In genomic region chr4:130174335-130175031, GRCm38 (mm10) we compare ENCODE assay signal across 8 mouse cellular contexts. TPM values are rescaled to one million over a fixed set of nuclear protein-coding genes. Genes with fewer than 3 reads are reported as not detected.
DNase-seq lines count a peak whose midpoint lies in the region; ATAC-seq and TF ChIP-seq lines count a peak whose summit lies in the region.

No protein-coding gene starts in this region.

- DNase-seq in CH12.LX (ENCODE audit: extremely low read depth), result no peak
- DNase-seq in adrenal gland, postnatal 14 days, result peak; percentile 87
- no peak for DNase-seq in liver, adult 2 months (ENCODE audit: extremely low read depth, low read depth, low spot score)
- peak; percentile 90 for DNase-seq in yolk sac, embryonic 10.5 days (ENCODE audit: low spot score)
- no peak for DNase-seq in cerebellum, postnatal 4 days (ENCODE audit: low spot score in 2 of 2)

- H3K4me3 ChIP-seq in CH12.LX (replicated peaks in 1 of 3; ENCODE audit: low read depth in 2 of 3, low read length in 2 of 3, poor library complexity in 1 of 3) (no peak overlapping the region), myocyte (peak overlapping the region; percentile 8)
- H3K4me3 ChIP-seq in forebrain, embryonic 15.5 days, result no peak overlapping the region
- no peak overlapping the region for H3K4me3 ChIP-seq in hindbrain, embryonic 13.5 days
- H3K4me3 ChIP-seq in liver, adult 2 months (ENCODE audit: insufficient read depth, low read depth, low read length), result peak overlapping the region; percentile 79

- no peak overlapping the region for H3K9ac ChIP-seq in CH12.LX (ENCODE audit: insufficient read depth, low read depth)
- no peak overlapping the region for H3K9ac ChIP-seq in forebrain, embryonic 15.5 days (replicated peaks)
- H3K9ac ChIP-seq in hindbrain, embryonic 13.5 days, result peak overlapping the region; percentile 20; the same call in 1 of the 2 replicates
- peak overlapping the region; percentile 75 for H3K9ac ChIP-seq in liver, adult 2 months (ENCODE audit: low read depth, low read length)

- H3K27me3 ChIP-seq in CH12.LX (replicated peaks) (peaks cover 88% of the 10 kb centered on the region), myocyte (ENCODE audit: control insufficient read depth, insufficient read depth, insufficient read length) (no peaks in the 10 kb centered on the region)
- H3K27me3 ChIP-seq in forebrain, embryonic 15.5 days, result peaks cover 15% of the 10 kb centered on the region
- peaks cover 44% of the 10 kb centered on the region for H3K27me3 ChIP-seq in hindbrain, embryonic 13.5 days
- H3K27me3 ChIP-seq in liver, adult 2 months (ENCODE audit: control insufficient read depth, insufficient read depth, low read length), result no peaks in the 10 kb centered on the region

- no peak overlapping the region for H3K27ac ChIP-seq in CH12.LX (ENCODE audit: insufficient read depth, low read depth)
- H3K27ac ChIP-seq in forebrain, embryonic 15.5 days (replicated peaks), result no peak overlapping the region
- no peak overlapping the region for H3K27ac ChIP-seq in hindbrain, embryonic 13.5 days
- H3K27ac ChIP-seq in liver, adult 2 months (replicated peaks; ENCODE audit: insufficient read depth, low read depth, low read length), result peak overlapping the region; percentile 69

- peaks cover 3 to 4% of the 10 kb centered on the region in 2 experiments; a peak in 2 of 4 replicates for H3K4me1 ChIP-seq in CH12.LX (ENCODE audit: control insufficient read depth in 1 of 2, insufficient read depth in 2 of 2)
- peaks cover 13% of the 10 kb centered on the region for H3K4me1 ChIP-seq in forebrain, embryonic 15.5 days
- H3K4me1 ChIP-seq in hindbrain, embryonic 13.5 days (replicated peaks), result peaks cover 19% of the 10 kb centered on the region
- H3K4me1 ChIP-seq in liver, adult 2 months (ENCODE audit: control insufficient read depth, insufficient read depth, low read length), result peaks cover 6% of the 10 kb centered on the region

- TF ChIP-seq CTCF in CH12.LX (conservative IDR thresholded peaks at IDR 0.05 in 1 of 2, IDR thresholded peaks at IDR 0.05 in 1 of 2; ENCODE audit: low read depth in 2 of 2, low read length in 2 of 2), result no peak
- no peak for TF ChIP-seq CTCF in liver, adult 2 months (IDR thresholded peaks at IDR 0.05; ENCODE audit: low read depth, low read length)

- in situ Hi-C loops in CH12.LX (cut with MboI; ENCODE audit: low pct_ligation_motif_present, low pct_unique_long_range_greater_than_20kb, low sequenced_read_pairs), result no loop called here

- no peaks in the 10 kb centered on the region for H3K79me2 ChIP-seq in CH12.LX (replicated peaks; ENCODE audit: control insufficient read depth, extremely low read depth, insufficient read depth, poor library complexity, severe bottlenecking)
- no peaks in the 10 kb centered on the region for H3K79me2 ChIP-seq in liver, adult 2 months (ENCODE audit: control insufficient read depth, insufficient read depth, low read length)
- no peaks in the 10 kb centered on the region for H3K79me2 ChIP-seq in myocyte (ENCODE audit: control insufficient read depth, insufficient read depth)

- no peak for TF ChIP-seq RAD21 in CH12.LX (IDR thresholded peaks at IDR 0.05; ENCODE audit: low read depth, low read length)

- no peak for TF ChIP-seq EP300 in CH12.LX (IDR thresholded peaks at IDR 0.05; ENCODE audit: low read length)

- peak overlapping the region; percentile 27 for H3K4me2 ChIP-seq in CH12.LX (ENCODE audit: insufficient read depth, low read depth, poor library complexity, severe bottlenecking)
- H3K4me2 ChIP-seq in forebrain, embryonic 15.5 days (replicated peaks), result 0 out of 2 replicates have a peak overlapping the region, but pooled peaks have one; percentile 13
- peak overlapping the region; percentile 42 for H3K4me2 ChIP-seq in hindbrain, embryonic 13.5 days
- peak overlapping the region; percentile 83 for H3K4me2 ChIP-seq in myocyte (ENCODE audit: low read depth)

- H3K36me3 ChIP-seq in CH12.LX (replicated peaks in 1 of 2; ENCODE audit: control insufficient read depth in 1 of 2, insufficient read depth in 1 of 2, low read length in 1 of 2) (no peaks in the 10 kb centered on the region), myocyte (ENCODE audit: control insufficient read depth, insufficient read depth) (no peaks in the 10 kb centered on the region)
- H3K36me3 ChIP-seq in forebrain, embryonic 15.5 days, result no peaks in the 10 kb centered on the region
- no peaks in the 10 kb centered on the region for H3K36me3 ChIP-seq in hindbrain, embryonic 13.5 days
- no peaks in the 10 kb centered on the region for H3K36me3 ChIP-seq in liver, adult 2 months (ENCODE audit: control insufficient read depth, insufficient read depth, low read length)

- ATAC-seq in forebrain, embryonic 15.5 days (replicated peaks), result no peak
- ATAC-seq in hindbrain, embryonic 13.5 days (ENCODE audit: low FRiP score), result no peak

- no peak overlapping the region for H3ac ChIP-seq in myocyte (ENCODE audit: control insufficient read depth, insufficient read length)

- dilution Hi-C loops in CH12.LX (cut with MboI; ENCODE audit: extremely low pct_ligation_motif_present, extremely low pct_unique_long_range_greater_than_20kb, low sequenced_read_pairs), result no loop called here

- H3K9me3 ChIP-seq in CH12.LX (replicated peaks; ENCODE audit: low read length), result no peaks in the 10 kb centered on the region
- H3K9me3 ChIP-seq in forebrain, embryonic 15.5 days, result no peaks in the 10 kb centered on the region
- H3K9me3 ChIP-seq in hindbrain, embryonic 13.5 days, result no peaks in the 10 kb centered on the region

- WGBS in forebrain, embryonic 15.5 days, result 4% methylated on average over 25 of the region's 25 CpGs
- 6% methylated on average over 25 of the region's 25 CpGs for WGBS in hindbrain, embryonic 13.5 days
- 4% methylated on average over 25 of the region's 25 CpGs for WGBS in liver, adult 2 months

- TF ChIP-seq POLR2A in CH12.LX (IDR thresholded peaks at IDR 0.05; ENCODE audit: low read depth, low read length) (no peak), myocyte (IDR thresholded peaks at IDR 0.05; ENCODE audit: insufficient read length, low read depth) (no peak)
- peak; percentile 65; the same call in 1 of the 2 replicates for TF ChIP-seq POLR2A in liver, adult 2 months (IDR thresholded peaks at IDR 0.05; ENCODE audit: extremely low read depth, insufficient read depth, low read length)

TF ChIP-seq in CH12.LX, 34 proteins besides CTCF, POLR2A, EP300 and RAD21:
- TF ChIP-seq NRF1 (IDR thresholded peaks at IDR 0.05; ENCODE audit: low read depth, low read length), result 0 out of 2 replicates have a peak, but pooled peaks have one; percentile 16
- TF ChIP-seq ZMIZ1 (IDR thresholded peaks at IDR 0.05; ENCODE audit: low read depth, low read length), result no peak
- TF ChIP-seq TCF12 (IDR thresholded peaks at IDR 0.05; ENCODE audit: low read depth, low read length), result no peak
- TF ChIP-seq PAX5 (IDR thresholded peaks at IDR 0.05; ENCODE audit: low read length), result no peak
- TF ChIP-seq USF1 (IDR thresholded peaks at IDR 0.05; ENCODE audit: low read depth, low read length), result no peak

TF ChIP-seq in myocyte, 11 proteins besides CTCF, POLR2A, EP300 and RAD21:
- TF ChIP-seq TCF12 (IDR thresholded peaks at IDR 0.05; ENCODE audit: insufficient read depth, poor library complexity, severe bottlenecking) (no peak), SRF (IDR thresholded peaks at IDR 0.05; ENCODE audit: control insufficient read depth, insufficient read length, low read depth) (no peak), POLR2AphosphoS2 (IDR thresholded peaks at IDR 0.05; ENCODE audit: insufficient read length, low read depth) (no peak), CEBPB (IDR thresholded peaks at IDR 0.05; ENCODE audit: insufficient read depth, poor library complexity, severe bottlenecking) (no peak), REST (IDR thresholded peaks at IDR 0.05; ENCODE audit: insufficient read depth, insufficient read length) (no peak), MYOG (IDR thresholded peaks at IDR 0.05; ENCODE audit: control insufficient read depth in 1 of 3, insufficient read depth in 1 of 3, insufficient read length in 2 of 3, low read depth in 2 of 3) (no peak), MAX (IDR thresholded peaks at IDR 0.05; ENCODE audit: low read depth) (no peak), E2F4 (IDR thresholded peaks at IDR 0.05; ENCODE audit: insufficient read depth) (no peak), MYOD1 (IDR thresholded peaks at IDR 0.05; ENCODE audit: control insufficient read depth in 1 of 3, insufficient read length in 2 of 3, low read depth in 2 of 3) (no peak), USF1 (IDR thresholded peaks at IDR 0.05; ENCODE audit: low read depth) (no peak), TCF3 (IDR thresholded peaks at IDR 0.05; ENCODE audit: insufficient read length, low read depth) (no peak)

RNA-seq across cellular contexts. Expression of gene Tinagl1, which starts 0.4 kb away (rescaled TPM):
- total RNA-seq in CH12.LX (2012; rRNA removed) (not detected in 2 replicates), CH12.LX (2014; rRNA removed) (not detected in 2 replicates)
- polyA plus RNA-seq in CH12.LX (2012; ENCODE audit: insufficient read length, low read depth) (not detected in 2 replicates), myocyte (2012; fragmentation: generic; extraction: Trizol) (1.6 TPM)
- 131 and 156 TPM in 2 replicates for total RNA-seq in adrenal gland, postnatal 14 days (2021)
- polyA plus RNA-seq in forebrain, embryonic 15.5 days (2015; fragmentation: Nextera tagmentation; extraction: Ambion mirVana), result 3.7 and 5.6 TPM in 2 replicates
- polyA plus RNA-seq in hindbrain, embryonic 13.5 days (2015; fragmentation: Nextera tagmentation; extraction: Ambion mirVana), result 7.5 and 7.6 TPM in 2 replicates
- 13.3 and 21.4 TPM in 2 replicates for total RNA-seq in liver, adult 2 months (2014; rRNA removed)
- polyA plus RNA-seq in liver, adult 2 months (2012; rRNA removed), result 30.5 and 35.3 TPM in 2 replicates

RNA-seq across cellular contexts. Expression of gene Hcrtr1, which starts 35.3 kb away (rescaled TPM):
- total RNA-seq in CH12.LX (2012; rRNA removed), result not detected in 2 replicates
- not detected in 2 replicates for total RNA-seq in CH12.LX (2014; rRNA removed)
- not detected in 2 replicates for polyA plus RNA-seq in CH12.LX (2012; ENCODE audit: insufficient read length, low read depth)
- total RNA-seq in adrenal gland, postnatal 14 days (2021), result 0.48 and 0.90 TPM in 2 replicates
- polyA plus RNA-seq in forebrain, embryonic 15.5 days (2015; fragmentation: Nextera tagmentation; extraction: Ambion mirVana), result 0.27 and 0.38 TPM in 2 replicates
- 0.60 and 1.0 TPM in 2 replicates for polyA plus RNA-seq in hindbrain, embryonic 13.5 days (2015; fragmentation: Nextera tagmentation; extraction: Ambion mirVana)
- not detected in 2 replicates for total RNA-seq in liver, adult 2 months (2014; rRNA removed)
- 0.04 TPM in 1 of 2 replicates, not detected in the other for polyA plus RNA-seq in liver, adult 2 months (2012; rRNA removed)
- not detected for polyA plus RNA-seq in myocyte (2012; fragmentation: generic; extraction: Trizol)

RNA-seq across cellular contexts. Expression of gene Gm853, which starts 47.7 kb away (rescaled TPM):
- total RNA-seq in CH12.LX (2012; rRNA removed) (not detected in 2 replicates), CH12.LX (2014; rRNA removed) (not detected in 2 replicates)
- polyA plus RNA-seq in CH12.LX (2012; ENCODE audit: insufficient read length, low read depth) (not detected in 2 replicates), myocyte (2012; fragmentation: generic; extraction: Trizol) (not detected)
- not detected in 2 replicates for total RNA-seq in adrenal gland, postnatal 14 days (2021)
- 0.15 and 0.34 TPM in 2 replicates for polyA plus RNA-seq in forebrain, embryonic 15.5 days (2015; fragmentation: Nextera tagmentation; extraction: Ambion mirVana)
- polyA plus RNA-seq in hindbrain, embryonic 13.5 days (2015; fragmentation: Nextera tagmentation; extraction: Ambion mirVana), result 0.67 and 1.4 TPM in 2 replicates
- not detected in 2 replicates for total RNA-seq in liver, adult 2 months (2014; rRNA removed)
- not detected in 2 replicates for polyA plus RNA-seq in liver, adult 2 months (2012; rRNA removed)

Comparison
In these comparisons a context has a peak if more than half of its experiments do, and no peak if none do; other contexts are left out.
1. DNase-seq: peak in adrenal gland, postnatal 14 days (single experiment) and yolk sac, embryonic 10.5 days (single experiment); none in CH12.LX (single experiment), liver, adult 2 months (single experiment) and cerebellum, postnatal 4 days (0 of 2).
2. H3K4me2 ChIP-seq: peak in every context shown above with its lines; median percentile 83 in myocyte; 42 in hindbrain, embryonic 13.5 days; 27 in CH12.LX; 13 in forebrain, embryonic 15.5 days.
3. H3K4me3 ChIP-seq: peak in liver, adult 2 months (single experiment) and myocyte (single experiment); none in CH12.LX (0 of 3), forebrain, embryonic 15.5 days (single experiment) and hindbrain, embryonic 13.5 days (single experiment).
4. H3K9ac ChIP-seq: peak in hindbrain, embryonic 13.5 days (single experiment) and liver, adult 2 months (single experiment); none in CH12.LX (single experiment) and forebrain, embryonic 15.5 days (single experiment).